Mouse (Mus musculus) adrenal gland, adult 18-20 months (tissue): Measurements from ENCODE around the gene Ick. TPM values are rescaled to one million over a fixed set of nuclear protein-coding genes. Genes with fewer than 3 reads are reported as not detected.
"Not testable (repeated sequence)": the region's sequence is repeated elsewhere in the genome, so short reads cannot be mapped to it uniquely, and the experiment has no call there.

ENCODE experiments used
- DNase-seq, 2 experiments: peaks; one replicate each; pipeline ENCODE4 v3.0.0; 2021 to 2022; ENCODE audit warnings: low spot score in 2 of 2
- long read RNA-seq, 2 experiments: library from polyadenylated mRNA; stranded (forward); transcript quantifications; one replicate each; pipeline ENCODE4 v2.0.0; 2021
- total RNA-seq, 2 experiments: library from RNA; stranded (reverse); gene quantifications; 1 replicate in 1 of 2; 2 replicates in 1 of 2; pipeline ENCODE4 v1.2.3; 2021

Ick gene
- total RNA-seq, result 10 to 100 TPM; 15.2 to 16.7 TPM
- long read RNA-seq, experiment 1, full-length matches to known transcripts, result 7 of 13 reads
- long read RNA-seq, experiment 1, partial matches to known transcripts, result 2 of 13 reads
- long read RNA-seq, experiment 1, other reads (novel, unspliced or antisense), result 4 of 13 reads
- long read RNA-seq, experiment 2, partial matches to known transcripts, result 3 of 8 reads
- long read RNA-seq, experiment 2, other reads (novel, unspliced or antisense), result 3 of 8 reads

DNA sequence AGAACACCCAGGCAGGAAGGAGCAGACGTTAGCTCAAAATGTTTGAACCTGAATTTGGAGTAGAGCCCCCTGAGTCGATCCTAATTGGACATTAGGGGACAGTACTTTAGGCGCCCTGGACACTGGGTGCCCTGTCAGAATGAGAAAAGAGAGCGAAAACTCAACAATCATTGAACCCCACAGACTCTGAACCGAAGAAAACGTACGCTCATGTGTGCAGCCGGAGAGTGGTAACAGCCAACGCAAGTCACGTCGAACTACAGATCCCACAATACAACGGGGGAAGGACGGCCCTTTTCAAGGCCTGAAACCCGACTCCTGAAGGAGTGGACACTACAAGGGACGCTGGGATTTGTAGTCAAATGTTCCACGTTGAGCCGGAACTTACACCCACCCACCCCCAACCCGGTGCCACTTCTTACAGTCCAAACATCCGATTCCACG, at the start of gene Ick, which contains the start of gene Fbxo9:
TSS of gene Ick (plus strand) at position 397 of the 444 bp plus-strand sequence.
TSS of gene Fbxo9 (minus strand) at position 270 of the 444 bp plus-strand sequence.
- DNase-seq, result peak; percentile 63 to 73

DNA sequence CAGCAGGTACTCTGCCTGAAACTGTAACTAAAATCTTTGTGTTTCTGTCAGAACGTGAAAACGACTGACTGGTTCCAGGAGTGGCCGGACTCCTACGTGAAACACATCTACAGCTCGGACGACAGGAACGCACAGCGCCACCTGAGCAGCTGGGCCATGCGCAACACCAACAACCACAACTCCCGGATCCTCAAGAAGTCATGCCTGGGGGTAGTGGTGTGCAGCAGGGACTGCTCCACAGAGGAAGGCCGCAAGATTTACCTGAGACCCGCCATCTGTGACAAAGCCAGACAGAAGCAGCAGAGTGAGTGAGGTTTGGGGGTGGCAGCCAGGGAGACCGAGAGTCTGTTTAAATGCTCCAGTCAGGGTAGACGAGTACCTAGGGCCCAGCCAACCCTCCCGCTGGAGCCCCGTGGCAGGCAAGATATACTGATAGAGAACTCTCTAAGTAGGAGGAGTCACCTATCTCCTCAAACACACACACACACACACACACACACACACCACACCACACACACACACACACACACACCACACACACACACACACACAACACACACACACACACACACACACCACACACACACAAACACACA, 49.4 kb upstream of the Ick start:
- DNase-seq, result no peak

DNA sequence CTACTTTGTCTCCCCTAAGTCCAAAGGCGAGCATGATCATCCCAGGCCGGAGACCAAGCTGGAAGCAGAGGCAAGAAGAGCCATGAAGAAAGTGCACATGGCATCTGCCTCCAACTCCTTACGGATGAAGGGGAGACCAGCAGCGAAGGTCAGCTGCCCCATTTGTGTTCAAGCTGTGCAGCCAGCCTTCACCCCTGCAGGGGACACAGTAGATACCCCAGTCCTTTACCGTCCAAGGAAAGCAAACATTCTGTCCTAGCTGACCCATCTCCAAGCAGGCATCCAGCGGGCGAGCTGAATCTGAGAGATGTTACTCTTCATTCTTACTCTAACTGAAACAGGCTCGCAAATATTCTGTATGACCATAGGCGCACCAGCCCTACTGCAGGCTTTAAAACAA, 46.6 kb upstream of the Ick start:
- no peak for DNase-seq

- no peak for DNase-seq
Measured at GRCm38 (mm10) chr9:78064121-78064520, 44.9 kb upstream of the Ick start.

DNA sequence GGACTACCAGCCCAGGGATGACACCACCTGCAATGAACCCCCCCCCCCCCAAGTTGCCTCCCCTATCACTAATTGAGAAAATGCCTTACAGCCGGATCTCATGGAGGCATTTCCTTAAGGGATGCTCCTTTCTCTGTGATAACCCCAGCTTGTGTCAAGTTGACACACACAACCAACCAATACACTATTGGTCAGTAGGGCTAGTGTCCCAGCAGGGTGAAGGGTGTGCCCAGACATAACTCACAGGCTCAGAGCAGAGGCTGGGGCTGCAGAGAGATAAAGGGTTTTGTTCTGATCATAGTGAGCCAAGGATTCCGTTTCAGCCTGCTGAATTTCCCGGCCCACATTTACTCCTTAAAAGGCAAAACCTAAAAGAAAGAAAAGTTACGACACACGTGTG, 38.5 kb upstream of the Ick start:
- DNase-seq, result no peak

DNA sequence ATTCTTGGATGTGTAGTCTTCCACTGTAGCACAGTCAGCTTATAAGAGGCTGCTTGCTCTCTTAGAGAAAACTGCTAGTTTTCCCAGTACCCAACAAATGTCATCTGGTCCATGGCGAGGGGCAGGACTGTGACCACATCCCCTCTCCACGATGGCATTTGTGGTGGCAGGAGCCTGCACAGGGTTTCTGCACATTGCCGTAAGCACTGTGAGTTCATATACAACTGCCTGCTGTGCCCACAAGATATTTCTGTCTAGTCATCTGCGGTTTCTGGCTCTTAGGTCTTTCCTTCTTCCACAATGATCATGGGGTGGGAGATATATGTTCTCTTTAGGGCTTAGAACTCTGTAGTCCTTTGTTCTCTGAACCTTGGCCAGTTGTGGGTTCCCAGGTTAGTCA, 37.4 kb upstream of the Ick start:
- DNase-seq, result no peak

DNA sequence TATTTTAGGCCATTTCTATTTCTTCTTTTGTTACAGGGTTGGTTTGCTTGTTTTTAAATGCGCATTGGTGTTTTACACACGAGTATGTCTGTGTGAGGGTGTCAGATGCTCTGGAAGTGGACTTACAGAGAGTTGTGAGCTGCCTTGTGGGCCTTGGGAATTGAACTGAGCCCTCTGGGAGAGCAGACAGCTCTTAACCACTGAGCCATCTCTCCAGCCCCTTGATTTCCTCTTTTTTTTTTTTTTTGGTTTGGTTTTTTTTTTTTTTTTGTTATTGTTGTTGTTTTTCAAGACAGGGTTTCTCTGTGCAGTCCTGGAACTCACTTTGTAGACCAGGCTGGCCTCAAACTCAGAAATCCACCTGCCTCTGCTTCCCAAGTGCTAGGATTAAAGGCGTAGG, 35.7 kb upstream of the Ick start:
- not testable (repeated sequence) for DNase-seq

- DNase-seq, result no peak
Measured at GRCm38 (mm10) chr9:78073713-78074340, 35.2 kb upstream of the Ick start.

DNA sequence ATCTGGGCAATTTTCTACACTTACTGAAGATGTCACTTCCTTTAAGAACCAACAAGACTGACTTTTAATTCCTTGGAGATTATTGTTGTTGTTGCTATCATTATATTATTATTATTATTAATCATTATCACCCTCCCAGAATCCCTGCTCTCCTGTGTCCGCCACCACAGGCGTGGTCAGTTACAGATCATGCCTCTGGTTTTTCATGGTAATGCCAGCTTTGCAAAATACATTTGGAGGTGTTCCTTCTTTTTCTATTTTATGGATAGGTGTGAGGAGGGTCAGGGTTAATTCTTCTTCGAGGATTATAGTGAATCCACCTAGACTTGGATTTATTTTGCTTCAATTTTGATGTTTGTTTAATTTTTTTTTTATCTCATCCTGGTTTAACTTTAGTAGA, 33.7 kb upstream of the Ick start:
- no peak for DNase-seq

DNA sequence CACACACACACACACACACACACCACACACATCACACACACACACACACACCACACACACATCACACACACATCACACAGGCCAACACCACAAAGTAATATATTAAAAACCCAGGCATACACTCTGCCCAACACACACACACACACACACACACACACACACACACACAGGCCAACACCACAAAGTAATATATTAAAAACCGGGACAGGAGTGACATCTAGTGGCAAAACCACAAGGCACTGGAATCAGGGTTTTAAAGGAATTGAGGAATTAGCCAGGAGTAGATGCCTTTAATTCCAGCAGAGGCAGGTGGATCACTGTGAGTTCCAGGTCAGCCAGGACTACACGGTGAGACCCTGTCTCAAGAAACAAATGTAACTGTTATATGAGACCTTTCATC, 30.8 kb upstream of the Ick start:
- DNase-seq, result no peak

DNA sequence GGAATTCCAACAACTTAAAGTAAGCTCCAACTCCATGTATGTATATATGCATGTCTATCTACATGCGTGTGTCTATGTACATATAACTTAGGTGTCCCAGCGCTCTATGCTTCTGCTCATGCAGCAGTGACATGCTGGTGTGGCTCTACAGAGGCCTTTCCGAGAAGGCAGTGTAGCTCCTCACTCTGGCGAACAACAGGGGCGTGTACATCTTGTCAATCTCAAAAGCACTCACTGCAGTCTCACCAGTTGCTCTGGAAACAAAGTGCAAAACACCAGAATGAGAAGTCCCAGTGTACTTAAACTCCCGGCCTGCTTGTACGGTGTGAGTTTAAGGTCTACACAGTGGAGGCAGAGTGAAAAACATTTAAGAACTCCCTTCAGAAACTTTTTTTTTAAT, 27.2 kb upstream of the Ick start:
- DNase-seq, result no peak

DNA sequence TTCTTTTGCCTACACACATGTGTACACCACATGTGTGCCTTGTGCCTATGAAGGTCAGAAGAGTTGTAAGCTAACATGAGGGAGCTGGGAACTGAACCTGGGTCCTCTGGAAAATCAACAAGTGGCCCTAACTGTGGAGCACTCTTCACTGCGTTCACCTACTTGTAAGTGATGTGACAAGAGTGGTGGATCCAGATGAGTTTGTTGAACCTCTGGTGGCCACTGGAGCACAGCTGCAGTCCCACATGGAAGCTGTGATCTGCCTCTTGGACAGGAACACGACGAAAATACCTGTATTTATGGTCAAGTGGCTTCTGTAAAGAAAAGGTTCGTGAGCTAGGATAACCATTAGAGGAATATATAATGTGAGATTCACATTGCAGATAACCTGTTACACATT, 24.7 kb upstream of the Ick start:
- no peak for DNase-seq

GRCm38 (mm10) chr9:78085722-78086287, 23.2 kb upstream of the Ick start:
- no peak for DNase-seq

DNA sequence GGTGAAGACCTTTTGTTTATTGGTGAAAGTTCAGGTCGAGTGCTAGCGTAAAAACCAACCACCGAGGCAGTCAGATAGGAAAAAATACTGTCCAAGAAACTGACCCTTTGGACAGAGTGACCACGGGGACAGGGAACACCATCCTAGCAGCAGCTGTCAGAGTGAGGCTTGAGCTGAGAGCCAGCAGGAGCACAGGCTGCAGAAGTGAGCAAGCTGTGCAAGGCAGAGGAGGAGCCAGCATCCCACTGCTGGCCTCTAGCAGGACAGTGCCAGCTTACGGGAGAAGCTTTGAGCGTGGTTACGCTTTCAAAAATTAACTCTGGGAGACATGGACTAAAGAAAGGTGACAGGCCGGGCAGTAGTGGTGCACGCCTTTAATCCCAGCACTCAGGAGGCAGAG, 21.2 kb upstream of the Ick start:
- no peak for DNase-seq

DNA sequence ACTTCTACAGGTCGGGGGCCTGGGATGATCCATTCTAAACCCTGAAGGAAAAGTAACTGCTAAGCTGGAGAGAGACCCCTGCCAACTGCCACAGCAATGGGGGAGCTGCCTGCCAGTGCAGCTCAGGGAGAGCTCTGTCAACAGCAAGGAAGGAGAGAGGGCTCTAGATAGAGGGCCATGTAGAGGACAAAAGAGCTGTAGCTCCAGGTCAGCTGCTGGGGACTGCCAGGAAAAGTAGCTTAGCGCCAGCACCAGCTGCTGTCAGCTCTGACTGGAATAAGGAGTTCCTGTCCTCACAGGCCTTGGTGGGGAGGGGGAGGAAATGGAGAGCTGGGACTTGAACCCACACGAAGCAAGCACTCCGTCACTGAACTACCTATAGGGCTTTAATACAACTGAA, 20.5 kb upstream of the Ick start:
- DNase-seq, result no peak

DNA sequence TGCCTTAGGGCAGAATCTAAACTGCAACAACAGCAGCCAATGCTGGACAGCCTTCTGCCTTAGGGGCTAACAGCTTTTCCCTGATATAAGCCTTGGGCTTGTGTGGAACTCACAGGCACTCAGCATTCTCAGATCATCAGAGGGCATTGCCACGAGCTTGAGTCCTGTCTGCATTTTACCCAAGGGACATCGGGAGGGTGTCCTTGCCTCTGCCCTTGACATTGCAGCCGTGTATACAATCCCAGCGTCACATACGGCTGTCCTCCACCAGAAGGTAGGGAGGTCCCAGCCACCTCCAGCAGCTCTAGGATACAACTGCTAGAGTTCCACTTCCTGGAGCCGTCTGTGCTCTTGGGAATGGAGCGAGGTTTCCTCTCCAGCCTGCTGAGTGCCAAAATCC, 20.0 kb upstream of the Ick start:
- no peak for DNase-seq

DNA sequence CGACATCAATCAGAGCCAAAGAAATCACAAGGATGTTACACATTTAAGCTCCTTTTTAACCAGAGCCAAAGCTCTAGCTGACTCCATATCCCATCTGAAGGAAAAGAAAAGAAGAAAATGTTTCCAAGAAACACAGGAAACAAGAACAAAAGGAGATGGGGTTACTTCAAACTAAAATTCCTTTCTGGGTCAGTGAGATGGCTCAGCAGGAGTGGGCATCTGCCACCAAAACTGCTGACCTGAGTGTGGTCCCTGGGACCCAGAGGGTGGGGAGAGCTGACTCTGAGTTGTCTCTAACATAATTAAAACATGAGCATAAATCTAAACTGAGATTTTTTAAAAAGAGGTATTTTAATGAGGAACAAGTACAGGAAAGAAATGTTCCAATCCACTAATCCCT, 19.1 kb upstream of the Ick start:
- DNase-seq, result no peak

DNA sequence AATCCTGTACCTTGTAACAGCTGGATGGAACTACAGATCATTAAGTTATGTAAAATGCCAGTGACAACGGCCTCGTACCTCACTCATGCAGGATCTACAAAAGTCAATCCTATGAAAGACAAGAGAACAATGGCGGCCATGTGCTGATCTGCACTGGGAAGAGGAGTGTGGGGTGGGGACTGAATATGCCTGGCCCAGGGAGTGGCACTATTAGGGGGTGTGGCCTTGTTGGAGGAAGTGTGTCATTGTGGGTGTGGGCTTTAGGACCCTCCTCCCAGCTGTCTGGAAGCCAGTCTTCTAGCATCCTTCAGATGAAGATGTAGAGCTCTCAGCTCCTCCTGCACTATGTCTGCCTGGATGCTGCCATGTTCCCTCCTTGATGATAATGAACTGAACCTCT, 18.4 kb upstream of the Ick start:
- DNase-seq, result no peak

GRCm38 (mm10) chr9:78095686-78096085, 13.3 kb upstream of the Ick start:
- no peak for DNase-seq

- DNase-seq, result no peak
Measured at GRCm38 (mm10) chr9:78096376-78096775, 12.6 kb upstream of the Ick start.

DNA sequence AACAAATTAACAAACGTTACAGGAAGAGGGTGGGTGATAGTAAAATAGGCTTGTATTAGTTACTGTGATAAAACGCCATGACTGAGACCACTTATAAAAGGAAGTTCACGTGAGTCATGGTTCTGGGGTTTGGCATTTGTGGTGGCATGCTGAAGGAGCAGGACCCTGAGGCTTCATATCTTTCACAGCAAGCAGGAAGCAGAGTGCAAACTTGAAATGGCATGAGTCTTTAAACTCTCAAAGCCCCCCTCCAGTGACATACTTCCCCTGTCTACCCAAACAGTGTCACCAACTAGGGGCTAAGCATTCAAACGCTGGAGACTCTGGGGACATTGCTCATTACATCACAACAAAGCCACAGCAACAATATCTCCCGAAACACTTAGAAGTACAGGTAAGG, 8.0 kb upstream of the Ick start:
- DNase-seq, result no peak

- DNase-seq, result no peak
Measured at GRCm38 (mm10) chr9:78101431-78101830, 7.6 kb upstream of the Ick start.
